1 mouse cellular context compared by ENCODE assay signal in the genomic region with DNA sequence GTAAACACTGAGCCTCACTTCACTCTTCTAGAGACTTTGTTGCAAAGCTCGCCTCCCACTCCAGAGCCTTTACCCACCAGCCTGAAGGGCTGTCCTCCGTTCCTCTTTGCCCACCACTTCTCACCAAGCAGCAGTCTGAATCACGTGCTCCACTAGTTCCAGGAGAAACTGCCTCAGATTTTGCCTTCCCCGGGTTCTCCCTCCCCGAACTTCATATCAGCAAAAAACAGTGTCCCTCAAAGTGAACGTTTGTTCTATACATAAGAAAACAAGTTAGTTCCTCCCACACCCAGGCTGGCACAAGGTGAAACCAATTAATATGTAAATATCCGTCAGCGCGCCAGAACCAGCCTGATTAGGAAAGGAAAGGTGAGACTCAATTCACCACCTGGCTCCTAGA.
TF ChIP-seq lines count a peak whose summit lies in the region.

No protein-coding gene starts in this region.

TF ChIP-seq in MEL, 35 proteins besides CTCF, POLR2A, EP300 and RAD21:
- no peak for TF ChIP-seq ZKSCAN1 (IDR thresholded peaks at IDR 0.05; ENCODE audit: low read depth, low read length)
- TF ChIP-seq TBP (IDR thresholded peaks at IDR 0.05; ENCODE audit: low read depth, low read length): no peak
- peak; percentile 48; the same call in 1 of the 2 replicates for TF ChIP-seq TCF12 (IDR thresholded peaks at IDR 0.05; ENCODE audit: low read depth, low read length)
- TF ChIP-seq USF2 (IDR thresholded peaks at IDR 0.05; ENCODE audit: borderline replicate concordance in 1 of 2, insufficient read depth in 1 of 2, low read depth in 1 of 2, low read length in 2 of 2): 0 out of 4 replicates have a peak, but pooled peaks of 1 of the 2 experiments have one; percentile 29
- no peak for TF ChIP-seq CHD2 (IDR thresholded peaks at IDR 0.05; ENCODE audit: low read length)
- TF ChIP-seq BHLHE40 (IDR thresholded peaks at IDR 0.05; ENCODE audit: borderline replicate concordance, low read depth, low read length): peak; percentile 77
- TF ChIP-seq ETS1 (IDR thresholded peaks at IDR 0.05; ENCODE audit: low read depth, low read length): 0 out of 2 replicates have a peak, but pooled peaks have one; percentile 27
- no peak for TF ChIP-seq SMC3 (IDR thresholded peaks at IDR 0.05; ENCODE audit: low read depth, low read length)
- no peak for TF ChIP-seq ELF1 (IDR thresholded peaks at IDR 0.05; ENCODE audit: low read depth, low read length)
- 0 out of 2 replicates have a peak, but pooled peaks have one; percentile 7 for TF ChIP-seq TAL1 (IDR thresholded peaks at IDR 0.05; ENCODE audit: low read length)
- TF ChIP-seq USF1 (IDR thresholded peaks at IDR 0.05; ENCODE audit: low read depth, low read length): peak; percentile 89
- TF ChIP-seq MXI1 (IDR thresholded peaks at IDR 0.05; ENCODE audit: low read depth, low read length): 0 out of 2 replicates have a peak, but pooled peaks have one; percentile 43
- TF ChIP-seq GABPA (IDR thresholded peaks at IDR 0.05; ENCODE audit: low read depth, low read length): no peak
- no peak for TF ChIP-seq JUND (IDR thresholded peaks at IDR 0.05; ENCODE audit: low read depth, low read length)
- TF ChIP-seq HCFC1 (IDR thresholded peaks at IDR 0.05; ENCODE audit: low read depth, low read length): no peak
- TF ChIP-seq UBTF (IDR thresholded peaks at IDR 0.05; ENCODE audit: borderline replicate concordance, insufficient read depth, low read depth, low read length): no peak
- TF ChIP-seq ZNF384 (IDR thresholded peaks at IDR 0.05; ENCODE audit: low read depth, low read length): no peak
- TF ChIP-seq CHD1 (IDR thresholded peaks at IDR 0.05; ENCODE audit: low read depth, low read length): no peak
- no peak for TF ChIP-seq ZMIZ1 (IDR thresholded peaks at IDR 0.05; ENCODE audit: low read depth, low read length)
- peak; percentile 43; the same call in 1 of the 2 replicates for TF ChIP-seq RCOR1 (IDR thresholded peaks at IDR 0.05; ENCODE audit: low read depth, low read length)
- no peak for TF ChIP-seq MYC (IDR thresholded peaks at IDR 0.05; ENCODE audit: low read depth, low read length)
- TF ChIP-seq NRF1 (IDR thresholded peaks at IDR 0.05; ENCODE audit: insufficient read depth, low read depth, low read length, poor library complexity, severe bottlenecking): no peak
- no peak for TF ChIP-seq MEF2A (IDR thresholded peaks at IDR 0.05; ENCODE audit: extremely low read depth, insufficient replicate concordance, low read depth, low read length, poor library complexity, severe bottlenecking)
- TF ChIP-seq MAZ (IDR thresholded peaks at IDR 0.05; ENCODE audit: low read depth, low read length): no peak
- TF ChIP-seq MYB (IDR thresholded peaks at IDR 0.05; ENCODE audit: low read depth, low read length): no peak
- TF ChIP-seq NELFE (IDR thresholded peaks at IDR 0.05; ENCODE audit: low read depth, low read length): no peak
- no peak for TF ChIP-seq E2F4 (IDR thresholded peaks at IDR 0.05; ENCODE audit: borderline replicate concordance, low read depth, low read length)
- peak; percentile 66 for TF ChIP-seq MAX (IDR thresholded peaks at IDR 0.05; ENCODE audit: low read length)
- no peak for TF ChIP-seq GATA1 (IDR thresholded peaks at IDR 0.05; ENCODE audit: low read depth, low read length)
- TF ChIP-seq ZC3H11A (IDR thresholded peaks at IDR 0.05; ENCODE audit: low read depth, low read length): no peak
- no peak for TF ChIP-seq MAFK (IDR thresholded peaks at IDR 0.05; ENCODE audit: borderline replicate concordance, low read depth, low read length)
- no peak for TF ChIP-seq KAT2A (conservative IDR thresholded peaks at IDR 0.05; ENCODE audit: low read depth, low read length)
- TF ChIP-seq SIN3A (IDR thresholded peaks at IDR 0.05; ENCODE audit: low read length): no peak
- TF ChIP-seq POLR2AphosphoS5 (IDR thresholded peaks at IDR 0.05; ENCODE audit: borderline replicate concordance, low read depth, low read length): no peak
- no peak for TF ChIP-seq POLR2AphosphoS2 (IDR thresholded peaks at IDR 0.05; ENCODE audit: low read length)
